Mouse (Mus musculus) neural tube, embryonic 11.5 days (tissue): ENCODE measurements around the gene Dlg1. TPM values are rescaled to one million over a fixed set of nuclear protein-coding genes. Genes with fewer than 3 reads are reported as not detected.
A peak's percentile ranks its signal among the peaks of the same experiment; 100 is the strongest.

Source experiments
- ATAC-seq: fragments of 200-750 bp; cut with Nextera tagmentation; 2 replicates; pipeline ENCODE4 v1.8.0; 2017; ENCODE audit warnings: moderate number of reproducible peaks, mild to moderate bottlenecking, moderate TSS enrichment, moderate library complexity; ENCODE audit not compliant: insufficient read depth, low FRiP score, low TSS enrichment
- DNase-seq: peaks from one replicate; pipeline ENCODE4 v3.0.0-alpha.2; 2015; ENCODE audit warnings: low spot score
- H3K27ac ChIP-seq: fragments of 300-500 bp; sonication (generic); 2 replicates; pipeline ENCODE4 v1.5.1; 2014; ENCODE audit warnings: low read depth, mild to moderate bottlenecking, low read length
- H3K27me3 ChIP-seq: fragments of 300-500 bp; sonication (generic); 2 replicates; pipeline ENCODE4 v1.6.1; 2014; ENCODE audit warnings: mild to moderate bottlenecking, low read length, mixed read lengths; ENCODE audit not compliant: control insufficient read depth, insufficient read depth
- H3K36me3 ChIP-seq: fragments of 300-500 bp; sonication (generic); 2 replicates; pipeline ENCODE4 v1.6.1; 2014; ENCODE audit warnings: mild to moderate bottlenecking, low read length, moderate library complexity, mixed read lengths; ENCODE audit not compliant: control insufficient read depth, insufficient read depth
- H3K4me1 ChIP-seq: fragments of 300-500 bp; sonication (generic); 2 replicates; pipeline ENCODE4 v1.6.1; 2014; ENCODE audit warnings: low read length, mixed read lengths; ENCODE audit not compliant: control insufficient read depth, insufficient read depth
- H3K4me2 ChIP-seq: fragments of 300-500 bp; sonication (generic); 2 replicates; pipeline ENCODE4 v1.6.1; 2014; ENCODE audit warnings: low read depth, mild to moderate bottlenecking, moderate library complexity
- H3K4me3 ChIP-seq: fragments of 300-500 bp; sonication (generic); 2 replicates; pipeline ENCODE4 v1.5.1; 2014; ENCODE audit warnings: low read depth, low read length
- H3K9ac ChIP-seq: fragments of 300-500 bp; sonication (generic); 2 replicates; pipeline ENCODE4 v1.6.1; 2014; ENCODE audit warnings: mild to moderate bottlenecking, low read length
- H3K9me3 ChIP-seq: fragments of 300-500 bp; sonication (generic); 2 replicates; pipeline ENCODE4 v1.6.1; 2016; ENCODE audit warnings: low read length; ENCODE audit not compliant: control insufficient read depth
- WGBS: fragments of 180-500 bp; shearing (Covaris S2); extraction: QIAGEN DNeasy Blood & Tissue Kit; methylation state at CpG from one replicate; pipeline ENCODE4 v1.1.7; 2014; 5-methylcytosine and 5-hydroxymethylcytosine counted together
- polyA plus RNA-seq: library from polyadenylated mRNA; unstranded; fragments of >200 nt; fragmentation: Nextera tagmentation; extraction: Ambion mirVana; gene quantifications from 2 replicates; pipeline ENCODE4 v1.2.1, GENCODE M21; 2014

Gene Dlg1
- polyA plus RNA-seq, 1 experiment from 2014 or later = 23.8 TPM

- Histone ChIP-seq H3K27ac (no peak overlapping the region), H3K27me3 (no peaks in the 10 kb centered on the region), H3K36me3 (no peaks in the 10 kb centered on the region), H3K9ac (peak overlapping the region; percentile 94), H3K4me2 (peak overlapping the region; percentile 70), H3K4me3 (peak overlapping the region; percentile 93), H3K9me3 (no peaks in the 10 kb centered on the region), H3K4me1 (0 out of 2 replicates have a peak, but pooled peaks cover 6% of the 10 kb centered on the region)
- DNase-seq (no peak), ATAC-seq (no peak)
- WGBS = 12% methylated on average over 22 of the region's 22 CpGs
These were observed 476 bp upstream of the Dlg1 start for GRCm38 (mm10) chr16:31662556-31663378.

GRCm38 (mm10) chr16:31664287-31664597 lies 999 bp downstream of the Dlg1 start:
- Histone ChIP-seq H3K4me3 (peak overlapping the region; percentile 93), H3K36me3 (no peaks in the 10 kb centered on the region), H3K4me1 (0 out of 2 replicates have a peak, but pooled peaks cover 6% of the 10 kb centered on the region), H3K9ac (peak overlapping the region; percentile 94), H3K27me3 (no peaks in the 10 kb centered on the region), H3K9me3 (no peaks in the 10 kb centered on the region), H3K27ac (peak overlapping the region; percentile 89), H3K4me2 (peak overlapping the region; percentile 61)
- ATAC-seq (peak; percentile 71), DNase-seq (no peak)
- under 1% methylated on average over 27 of the region's 36 CpGs for WGBS

- no peak overlapping the region for H3K27ac ChIP-seq
- H3K9me3 ChIP-seq = no peaks in the 10 kb centered on the region
- H3K4me2 ChIP-seq = no peak overlapping the region
- WGBS = 97% methylated on average over 1 of the region's 1 CpGs
- H3K4me3 ChIP-seq = no peak overlapping the region
- ATAC-seq = no peak
- DNase-seq = no peak
- H3K27me3 ChIP-seq = no peaks in the 10 kb centered on the region
- no peaks in the 10 kb centered on the region for H3K4me1 ChIP-seq
- peaks cover 2% of the 10 kb centered on the region; the same call in 1 of the 2 replicates for H3K36me3 ChIP-seq
- no peak overlapping the region for H3K9ac ChIP-seq
These were observed 9.0 kb downstream of the Dlg1 start for GRCm38 (mm10) chr16:31672202-31672601.

- DNase-seq (no peak), ATAC-seq (no peak)
- H3K27me3 ChIP-seq = no peaks in the 10 kb centered on the region
- H3K9ac ChIP-seq = no peak overlapping the region
- H3K4me1 ChIP-seq = no peaks in the 10 kb centered on the region
- H3K9me3 ChIP-seq = no peaks in the 10 kb centered on the region
- WGBS = 90% methylated on average over 4 of the region's 4 CpGs
- no peak overlapping the region for H3K4me3 ChIP-seq
- H3K27ac ChIP-seq = no peak overlapping the region
- no peak overlapping the region for H3K4me2 ChIP-seq
- H3K36me3 ChIP-seq = no peaks in the 10 kb centered on the region
These were observed 14.2 kb downstream of the Dlg1 start for GRCm38 (mm10) chr16:31677463-31677862.

- H3K4me3 ChIP-seq = no peak overlapping the region
- no peak overlapping the region for H3K4me2 ChIP-seq
- DNase-seq (no peak), ATAC-seq (no peak)
- H3K27me3 ChIP-seq = no peaks in the 10 kb centered on the region
- no peaks in the 10 kb centered on the region for H3K9me3 ChIP-seq
- H3K4me1 ChIP-seq = no peaks in the 10 kb centered on the region
- no peak overlapping the region for H3K9ac ChIP-seq
- no peaks in the 10 kb centered on the region; the same call in 1 of the 2 replicates for H3K36me3 ChIP-seq
- WGBS = 98% methylated on average over 6 of the region's 6 CpGs
- H3K27ac ChIP-seq = no peak overlapping the region
These were observed 19.0 kb downstream of the Dlg1 start for GRCm38 (mm10) chr16:31682291-31682690.

GRCm38 (mm10) chr16:31683670-31684430 lies 20.6 kb downstream of the Dlg1 start:
- Histone ChIP-seq H3K9me3 (no peaks in the 10 kb centered on the region), H3K36me3 (no peaks in the 10 kb centered on the region; the same call in 1 of the 2 replicates), H3K4me2 (no peak overlapping the region), H3K4me1 (no peaks in the 10 kb centered on the region), H3K27me3 (no peaks in the 10 kb centered on the region), H3K27ac (no peak overlapping the region), H3K4me3 (no peak overlapping the region), H3K9ac (no peak overlapping the region)
- 96% methylated on average over 9 of the region's 9 CpGs for WGBS
- no peak for DNase-seq
- no peak for ATAC-seq

GRCm38 (mm10) chr16:31684771-31685170 lies 21.5 kb downstream of the Dlg1 start:
- Histone ChIP-seq H3K9me3 (no peaks in the 10 kb centered on the region), H3K36me3 (no peaks in the 10 kb centered on the region; the same call in 1 of the 2 replicates), H3K27ac (no peak overlapping the region), H3K4me2 (no peak overlapping the region), H3K9ac (no peak overlapping the region), H3K4me3 (no peak overlapping the region), H3K4me1 (no peaks in the 10 kb centered on the region), H3K27me3 (no peaks in the 10 kb centered on the region)
- DNase-seq (no peak), ATAC-seq (no peak)
- WGBS = 93% methylated on average over 4 of the region's 4 CpGs

GRCm38 (mm10) chr16:31687766-31688165 lies 24.5 kb downstream of the Dlg1 start:
- DNase-seq = no peak
- Histone ChIP-seq H3K27ac (no peak overlapping the region), H3K27me3 (no peaks in the 10 kb centered on the region), H3K9me3 (no peaks in the 10 kb centered on the region), H3K4me1 (no peaks in the 10 kb centered on the region), H3K9ac (no peak overlapping the region), H3K4me3 (no peak overlapping the region), H3K4me2 (no peak overlapping the region), H3K36me3 (no peaks in the 10 kb centered on the region; the same call in 1 of the 2 replicates)
- no peak for ATAC-seq
